Mouse (Mus musculus) bone marrow macrophage, adult 2 months (primary cell): ENCODE results near the gene Esd. TPM values are rescaled to one million over a fixed set of nuclear protein-coding genes. Genes with fewer than 3 reads are reported as not detected.
A peak's percentile ranks its signal among the peaks of the same experiment; 100 is the strongest.

Source experiments
- H3K27ac ChIP-seq: 2 replicates; pipeline ENCODE4 v1.5.1; 2012; ENCODE audit warnings: low read depth, low read length; ENCODE audit not compliant: insufficient read depth
- H3K4me1 ChIP-seq: 2 replicates; pipeline ENCODE4 v1.6.1; 2012; ENCODE audit warnings: low read length; ENCODE audit not compliant: control insufficient read depth, insufficient read depth
- H3K4me3 ChIP-seq: 2 replicates; pipeline ENCODE4 v1.5.1; 2012; ENCODE audit warnings: mild to moderate bottlenecking, low read length, moderate library complexity; ENCODE audit not compliant: insufficient read depth
- CTCF ChIP-seq: IDR thresholded peaks from 2 replicates; pipeline ENCODE4 v1.5.1; 2012; ENCODE audit warnings: low read depth, mild to moderate bottlenecking, low read length, moderate library complexity
- POLR2A ChIP-seq: IDR thresholded peaks from 2 replicates; pipeline ENCODE4 v1.6.1; 2012; ENCODE audit warnings: mild to moderate bottlenecking, low read depth, low read length, borderline replicate concordance
- polyA plus RNA-seq: library from polyadenylated mRNA; stranded (reverse); fragments of >200 nt; gene quantifications from 2 replicates; pipeline ENCODE4 v1.2.4, GENCODE M21; 2012; ENCODE audit not compliant: missing spikeins, insufficient read depth, insufficient read length

Esd gene
- polyA plus RNA-seq, 1 experiment = 370 TPM

GRCm38 (mm10) chr14:74731221-74732078 lies 647 bp upstream of the Esd start:
- Histone ChIP-seq H3K27ac (0 out of 2 replicates have a peak overlapping the region, but pooled peaks have one; percentile 9), H3K4me1 (peaks cover 13% of the 10 kb centered on the region), H3K4me3 (peak overlapping the region; percentile 64)
- TF ChIP-seq CTCF = no peak

GRCm38 (mm10) chr14:74733397-74733796 lies 1.3 kb downstream of the Esd start:
- TF ChIP-seq POLR2A (no peak), CTCF (no peak)
- Histone ChIP-seq H3K4me3 (peak overlapping the region; percentile 98), H3K4me1 (peaks cover 22% of the 10 kb centered on the region), H3K27ac (no peak overlapping the region)

- Histone ChIP-seq H3K27ac (no peak overlapping the region), H3K4me1 (peaks cover 22% of the 10 kb centered on the region), H3K4me3 (no peak overlapping the region)
- TF ChIP-seq POLR2A (no peak), CTCF (no peak)
These were observed 3.4 kb downstream of the Esd start for GRCm38 (mm10) chr14:74735471-74735870.

GRCm38 (mm10) chr14:74736850-74737249 lies 4.8 kb downstream of the Esd start:
- Histone ChIP-seq H3K4me1 (peaks cover 22% of the 10 kb centered on the region), H3K4me3 (no peak overlapping the region), H3K27ac (no peak overlapping the region)
- no peak for TF ChIP-seq CTCF
- TF ChIP-seq POLR2A = no peak

- H3K27ac ChIP-seq = no peak overlapping the region
- TF ChIP-seq CTCF (peak; percentile 93), POLR2A (no peak)
- H3K4me1 ChIP-seq = no peaks in the 10 kb centered on the region
- H3K4me3 ChIP-seq = no peak overlapping the region
These were observed 32.3 kb downstream of the Esd start for GRCm38 (mm10) chr14:74764191-74764918.

- TF ChIP-seq CTCF (no peak), POLR2A (no peak)
- H3K4me3 ChIP-seq = no peak overlapping the region
- H3K4me1 ChIP-seq = no peaks in the 10 kb centered on the region
- H3K27ac ChIP-seq = no peak overlapping the region
These were observed 35.8 kb downstream of the Esd start for GRCm38 (mm10) chr14:74767892-74768291.

GRCm38 (mm10) chr14:74774046-74774619 lies 42.0 kb downstream of the Esd start:
- TF ChIP-seq POLR2A (no peak), CTCF (no peak)
- peak overlapping the region; percentile 47 for H3K4me3 ChIP-seq
- H3K27ac ChIP-seq = peak overlapping the region; percentile 88
- peaks cover 12% of the 10 kb centered on the region for H3K4me1 ChIP-seq

- Histone ChIP-seq H3K27ac (no peak overlapping the region), H3K4me3 (no peak overlapping the region), H3K4me1 (no peaks in the 10 kb centered on the region)
- no peak for TF ChIP-seq POLR2A
- TF ChIP-seq CTCF = no peak
These were observed 52.3 kb downstream of the Esd start for GRCm38 (mm10) chr14:74784243-74784934.

- no peak for TF ChIP-seq POLR2A
- TF ChIP-seq CTCF = no peak
- H3K4me3 ChIP-seq = no peak overlapping the region
- H3K27ac ChIP-seq = no peak overlapping the region
- H3K4me1 ChIP-seq = no peaks in the 10 kb centered on the region
These were observed 55.6 kb downstream of the Esd start for GRCm38 (mm10) chr14:74787717-74788116.

- TF ChIP-seq CTCF (no peak), POLR2A (no peak)
- H3K4me3 ChIP-seq = no peak overlapping the region
- no peak overlapping the region for H3K27ac ChIP-seq
- 0 out of 2 replicates have a peak, but pooled peaks cover 5% of the 10 kb centered on the region for H3K4me1 ChIP-seq
These were observed 56.7 kb downstream of the Esd start for GRCm38 (mm10) chr14:74788766-74789165.
